Mouse (Mus musculus) lung, embryonic 16.5 days (tissue): ENCODE results near the gene Ccnb2. TPM values are rescaled to one million over a fixed set of nuclear protein-coding genes. Genes with fewer than 3 reads are reported as not detected.

Experiments
- ATAC-seq: fragments of 200-750 bp; cut with Nextera tagmentation; 2 replicates; pipeline ENCODE4 v1.8.0; 2017; ENCODE audit warnings: low read depth, mild to moderate bottlenecking, moderate library complexity
- H3K27ac ChIP-seq: fragments of 300-500 bp; sonication (generic); 2 replicates; pipeline ENCODE4 v1.5.1; 2014; ENCODE audit warnings: mild to moderate bottlenecking, control low read depth, low read length
- H3K27me3 ChIP-seq: fragments of 300-500 bp; sonication (generic); 2 replicates; pipeline ENCODE4 v1.6.1; 2014; ENCODE audit warnings: low read depth, low read length, mixed read lengths; ENCODE audit not compliant: control insufficient read depth, insufficient read depth
- H3K36me3 ChIP-seq: fragments of 300-500 bp; sonication (generic); 2 replicates; pipeline ENCODE4 v1.6.1; 2014; ENCODE audit warnings: low read length; ENCODE audit not compliant: control insufficient read depth, insufficient read depth
- H3K4me1 ChIP-seq: fragments of 300-500 bp; sonication (generic); replicated peaks from 2 replicates; pipeline ENCODE4 v1.6.1; 2014; ENCODE audit warnings: low read length, mixed read lengths; ENCODE audit not compliant: control insufficient read depth, insufficient read depth
- H3K4me2 ChIP-seq: fragments of 300-500 bp; sonication (generic); 2 replicates; pipeline ENCODE4 v1.6.1; 2014; ENCODE audit warnings: low read depth, low read length, control low read depth
- H3K4me3 ChIP-seq: fragments of 300-500 bp; sonication (generic); 2 replicates; pipeline ENCODE4 v1.5.1; 2014; ENCODE audit warnings: mild to moderate bottlenecking, low read length, control low read depth
- H3K9ac ChIP-seq: fragments of 300-500 bp; sonication (generic); 2 replicates; pipeline ENCODE4 v1.6.1; 2014; ENCODE audit warnings: low read length, control low read depth
- H3K9me3 ChIP-seq: fragments of 300-500 bp; sonication (generic); 2 replicates; pipeline ENCODE4 v1.6.1; 2016; ENCODE audit warnings: low read length; ENCODE audit not compliant: control insufficient read depth
- WGBS: fragments of 180-500 bp; shearing (Covaris S2); extraction: QIAGEN DNeasy Blood & Tissue Kit; methylation state at CpG from one replicate; pipeline ENCODE4 v1.1.7; 2014; 5-methylcytosine and 5-hydroxymethylcytosine counted together
- microRNA-seq: library from miRNA; unstranded; fragments of <30 nt; microRNA quantifications from one replicate; pipeline ENCODE4, GENCODE M21; 2016
- polyA plus RNA-seq: library from polyadenylated mRNA; unstranded; fragments of >200 nt; fragmentation: Nextera tagmentation; extraction: Ambion mirVana; gene quantifications from 2 replicates; pipeline ENCODE4 v1.2.1, GENCODE M21; 2015

Gene Ccnb2
- polyA plus RNA-seq, 1 experiment from 2014 or later = 236 TPM

DNA sequence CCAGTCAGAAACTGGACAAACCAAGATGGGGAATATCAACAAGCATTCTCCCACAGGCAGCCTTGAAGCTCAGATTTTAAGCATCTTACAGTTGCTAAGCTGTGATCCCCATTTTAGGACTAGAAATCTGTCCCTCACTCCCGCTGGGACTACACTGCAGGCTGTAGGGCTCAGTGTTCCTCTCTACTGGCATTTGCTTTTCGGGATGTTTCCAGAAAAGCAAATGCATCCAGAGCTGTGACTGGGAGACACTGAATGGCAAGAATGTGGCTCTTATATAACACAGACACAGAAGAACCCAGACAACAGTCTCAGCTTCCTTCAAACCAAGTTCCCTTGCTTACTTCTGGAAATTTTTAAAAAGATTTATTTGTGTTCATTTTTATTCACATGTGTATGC lies 55.4 kb downstream of the Ccnb2 start:
- WGBS = 80% methylated on average over 2 of the region's 2 CpGs
- H3K4me1 ChIP-seq = no peaks in the 10 kb centered on the region
- H3K9ac ChIP-seq = no peak overlapping the region
- no peaks in the 10 kb centered on the region for H3K9me3 ChIP-seq
- H3K27me3 ChIP-seq = no peaks in the 10 kb centered on the region
- H3K36me3 ChIP-seq = peaks cover 36% of the 10 kb centered on the region
- no peak overlapping the region for H3K4me2 ChIP-seq
- ATAC-seq = no peak
- H3K27ac ChIP-seq = no peak overlapping the region
- no peak overlapping the region for H3K4me3 ChIP-seq

DNA sequence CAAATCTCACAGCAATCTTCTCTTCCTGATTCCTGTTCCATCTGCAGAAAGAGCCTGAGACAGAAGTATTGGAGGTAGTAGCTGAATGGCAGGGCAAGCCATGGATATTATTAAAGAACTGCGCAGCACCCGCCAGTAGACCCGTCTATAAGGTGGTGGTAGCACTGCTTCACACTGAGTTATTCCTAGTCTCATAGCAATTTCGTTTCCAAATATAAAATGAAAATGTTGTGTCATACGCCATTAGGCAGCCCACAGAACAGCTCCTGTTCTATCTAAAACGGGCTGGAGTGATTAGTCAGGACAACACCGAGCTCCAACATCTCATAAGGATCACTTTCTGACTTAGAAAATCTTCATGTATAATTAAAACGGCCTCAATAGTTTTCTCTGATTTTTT lies 56.6 kb downstream of the Ccnb2 start:
- 90% methylated on average over 8 of the region's 8 CpGs for WGBS
- no peak overlapping the region for H3K4me3 ChIP-seq
- H3K36me3 ChIP-seq = peaks cover 39% of the 10 kb centered on the region
- H3K4me2 ChIP-seq = no peak overlapping the region
- no peak overlapping the region for H3K27ac ChIP-seq
- H3K27me3 ChIP-seq = no peaks in the 10 kb centered on the region
- H3K4me1 ChIP-seq = no peaks in the 10 kb centered on the region
- H3K9me3 ChIP-seq = no peaks in the 10 kb centered on the region
- H3K9ac ChIP-seq = no peak overlapping the region
- no peak for ATAC-seq

GRCm38 (mm10) chr9:70359402-70360131 lies 61.8 kb downstream of the Ccnb2 start:
- Histone ChIP-seq H3K9ac (no peak overlapping the region), H3K27me3 (no peaks in the 10 kb centered on the region), H3K27ac (no peak overlapping the region), H3K9me3 (peaks cover 5% of the 10 kb centered on the region; the same call in 1 of the 2 replicates), H3K4me2 (no peak overlapping the region), H3K4me1 (no peaks in the 10 kb centered on the region), H3K4me3 (no peak overlapping the region), H3K36me3 (peaks cover 41% of the 10 kb centered on the region)
- WGBS = 92% methylated on average over 2 of the region's 2 CpGs
- ATAC-seq = no peak

Small RNA genes within 50 kb of the gene (microRNA-seq; reads per million reads assigned to microRNA genes)
- gene Mir5626 = 4.3 reads per million, percentile 17 among the genes with 10 or more reads in this experiment

Other genes starting within 250 kb of the Ccnb2 start
- 46.2 and 50.1 TPM in 2 replicates for gene Myo1e, start 214.2 kb downstream of the Ccnb2 start, polyA plus RNA-seq
- 24.1 and 25.2 TPM in 2 replicates for gene Rnf111, start 82.2 kb upstream of the Ccnb2 start, polyA plus RNA-seq
- gene Sltm, start 121.2 kb upstream of the Ccnb2 start, polyA plus RNA-seq = 48.7 and 51.6 TPM in 2 replicates
- gene Gm10642, start 234.7 kb upstream of the Ccnb2 start, polyA plus RNA-seq = 0.11 TPM in 1 of 2 replicates, not detected in the other
- gene Mindy2, start 235.6 kb upstream of the Ccnb2 start, polyA plus RNA-seq = 7.1 and 8.2 TPM in 2 replicates